Mouse (Mus musculus): Measurements from ENCODE around the gene Dph2. TPM values are rescaled to one million over a fixed set of nuclear protein-coding genes. Genes with fewer than 3 reads are reported as not detected.

Dph2 gene
- polyA plus RNA-seq, 1 experiment from 2014 or later, result 8.1 TPM

DNA sequence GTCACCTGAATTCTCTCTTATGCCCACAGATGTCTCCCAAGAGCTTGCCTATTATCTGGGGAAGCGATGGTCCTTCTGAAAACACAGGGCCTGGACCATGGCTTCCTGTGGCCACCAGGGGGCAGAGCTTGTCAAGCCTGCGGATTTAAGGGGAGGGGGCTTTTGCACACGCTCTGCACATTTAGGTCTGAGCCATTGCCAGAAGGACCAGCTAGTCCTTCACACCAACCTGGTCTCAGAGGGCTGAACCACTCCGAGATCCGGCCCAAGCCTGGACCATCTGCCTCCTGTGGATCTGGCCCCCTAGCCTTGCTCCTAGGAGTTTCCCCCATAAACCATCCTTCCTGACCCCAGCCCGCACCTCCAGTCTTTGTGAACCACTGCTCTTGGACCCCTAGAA is 36.4 kb upstream of the Dph2 start:
- H3K9ac ChIP-seq (ENCODE audit: low read length), result no peak overlapping the region
- ATAC-seq (ENCODE audit: low FRiP score, low TSS enrichment) (peak; percentile 28; the same call in 1 of the 2 replicates), DNase-seq (ENCODE audit: low spot score) (peak; percentile 28)
- no peaks in the 10 kb centered on the region for H3K9me3 ChIP-seq (ENCODE audit: control insufficient read depth, low read length)
- H3K4me2 ChIP-seq (replicated peaks; ENCODE audit: low read depth), result peak overlapping the region; percentile 81
- H3K4me1 ChIP-seq (replicated peaks; ENCODE audit: control insufficient read depth, insufficient read depth), result peaks cover 3% of the 10 kb centered on the region; the same call in 1 of the 2 replicates
- H3K36me3 ChIP-seq (ENCODE audit: control insufficient read depth, insufficient read depth, low read length), result no peaks in the 10 kb centered on the region
- TF ChIP-seq CTCF (IDR thresholded peaks at IDR 0.05; ENCODE audit: low read depth) (peak; percentile 91), EP300 (optimal IDR thresholded peaks at IDR 0.05) (no peak)
- peak overlapping the region; percentile 45; the same call in 1 of the 2 replicates for H3K4me3 ChIP-seq (ENCODE audit: low read depth, low read length)
- H3K27me3 ChIP-seq (ENCODE audit: control insufficient read depth, insufficient read depth, low read length), result peaks cover 2% of the 10 kb centered on the region; the same call in 1 of the 2 replicates
- no peak overlapping the region for H3K27ac ChIP-seq (replicated peaks)
- WGBS, result 24% methylated on average over 6 of the region's 6 CpGs

GRCm38 (mm10) chr4:117926545-117927482 is 35.0 kb upstream of the Dph2 start:
- Histone ChIP-seq H3K36me3 (ENCODE audit: control insufficient read depth, insufficient read depth, low read length) (no peaks in the 10 kb centered on the region), H3K27me3 (ENCODE audit: control insufficient read depth, insufficient read depth, low read length) (peaks cover 2% of the 10 kb centered on the region; the same call in 1 of the 2 replicates), H3K4me2 (replicated peaks; ENCODE audit: low read depth) (peak overlapping the region; percentile 83), H3K27ac (replicated peaks) (no peak overlapping the region), H3K9me3 (ENCODE audit: control insufficient read depth, low read length) (no peaks in the 10 kb centered on the region), H3K9ac (ENCODE audit: low read length) (peak overlapping the region; percentile 54), H3K4me3 (ENCODE audit: low read depth, low read length) (peak overlapping the region; percentile 40), H3K4me1 (replicated peaks; ENCODE audit: control insufficient read depth, insufficient read depth) (peaks cover 3% of the 10 kb centered on the region; the same call in 1 of the 2 replicates)
- DNase-seq (ENCODE audit: low spot score) (peak; percentile 54), ATAC-seq (ENCODE audit: low FRiP score, low TSS enrichment) (peak; percentile 39)
- no peak for TF ChIP-seq EP300 (optimal IDR thresholded peaks at IDR 0.05)
- TF ChIP-seq CTCF (IDR thresholded peaks at IDR 0.05; ENCODE audit: low read depth), result peak; percentile 26; the same call in 1 of the 2 replicates
- 7% methylated on average over 65 of the region's 71 CpGs for WGBS

DNA sequence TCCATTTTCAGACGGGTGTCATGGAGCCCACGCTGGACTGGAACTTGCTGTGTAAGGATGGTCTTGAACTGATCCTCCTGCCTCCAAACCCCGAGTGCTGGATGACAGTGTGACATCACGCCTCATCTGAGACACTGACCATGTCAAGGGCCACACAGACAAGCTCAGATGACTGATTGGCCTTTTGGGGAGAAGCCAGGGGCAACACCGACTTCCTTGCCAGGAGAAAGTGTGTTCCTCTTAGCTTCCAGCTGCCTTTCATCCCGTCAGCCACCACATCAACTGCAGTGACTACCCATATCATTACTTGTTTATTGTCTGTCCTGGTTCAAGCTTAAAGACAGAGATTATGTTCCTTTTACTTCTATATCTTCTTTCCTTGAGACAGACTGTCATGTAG is 33.1 kb upstream of the Dph2 start:
- Histone ChIP-seq H3K27me3 (ENCODE audit: control insufficient read depth, insufficient read depth, low read length) (peaks cover 2% of the 10 kb centered on the region; the same call in 1 of the 2 replicates), H3K4me1 (replicated peaks; ENCODE audit: control insufficient read depth, insufficient read depth) (peaks cover 3% of the 10 kb centered on the region; the same call in 1 of the 2 replicates), H3K9me3 (ENCODE audit: control insufficient read depth, low read length) (no peaks in the 10 kb centered on the region), H3K4me3 (ENCODE audit: low read depth, low read length) (no peak overlapping the region), H3K9ac (ENCODE audit: low read length) (no peak overlapping the region), H3K27ac (replicated peaks) (no peak overlapping the region), H3K36me3 (ENCODE audit: control insufficient read depth, insufficient read depth, low read length) (no peaks in the 10 kb centered on the region), H3K4me2 (replicated peaks; ENCODE audit: low read depth) (no peak overlapping the region)
- WGBS, result 55% methylated on average over 5 of the region's 6 CpGs
- DNase-seq (ENCODE audit: low spot score) (no peak), ATAC-seq (ENCODE audit: low FRiP score, low TSS enrichment) (no peak)
- no peak for TF ChIP-seq CTCF (IDR thresholded peaks at IDR 0.05; ENCODE audit: low read depth)
- no peak for TF ChIP-seq EP300 (optimal IDR thresholded peaks at IDR 0.05)

DNA sequence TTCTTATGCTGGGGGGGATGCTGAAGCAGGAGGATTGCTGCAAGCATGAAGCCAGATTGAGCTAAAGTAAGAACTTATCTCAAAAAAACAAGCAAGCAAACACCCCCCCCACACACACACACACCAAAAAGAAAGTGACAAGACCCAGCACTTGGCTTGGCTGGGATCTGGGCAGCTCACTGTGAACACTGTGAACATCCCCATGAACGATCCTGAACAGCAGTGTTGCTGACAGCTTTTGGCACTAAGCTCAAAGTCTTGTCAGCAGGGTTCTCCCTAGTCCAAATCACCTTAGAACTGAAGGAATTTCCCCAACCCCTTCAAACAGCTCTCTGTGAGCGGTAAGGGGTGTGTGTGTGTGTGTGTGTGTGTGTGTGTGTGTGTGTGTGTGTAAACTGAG is 31.6 kb upstream of the Dph2 start:
- ATAC-seq (ENCODE audit: low FRiP score, low TSS enrichment) (no peak), DNase-seq (ENCODE audit: low spot score) (no peak)
- H3K4me1 ChIP-seq (replicated peaks; ENCODE audit: control insufficient read depth, insufficient read depth), result no peaks in the 10 kb centered on the region; the same call in 1 of the 2 replicates
- H3K9ac ChIP-seq (ENCODE audit: low read length), result no peak overlapping the region
- H3K9me3 ChIP-seq (ENCODE audit: control insufficient read depth, low read length), result no peaks in the 10 kb centered on the region
- H3K27me3 ChIP-seq (ENCODE audit: control insufficient read depth, insufficient read depth, low read length), result peaks cover 2% of the 10 kb centered on the region; the same call in 1 of the 2 replicates
- no peak overlapping the region for H3K27ac ChIP-seq (replicated peaks)
- H3K4me2 ChIP-seq (replicated peaks; ENCODE audit: low read depth), result no peak overlapping the region
- 43% methylated on average over 2 of the region's 2 CpGs for WGBS
- no peaks in the 10 kb centered on the region for H3K36me3 ChIP-seq (ENCODE audit: control insufficient read depth, insufficient read depth, low read length)
- no peak overlapping the region for H3K4me3 ChIP-seq (ENCODE audit: low read depth, low read length)
- TF ChIP-seq EP300 (optimal IDR thresholded peaks at IDR 0.05) (no peak), CTCF (IDR thresholded peaks at IDR 0.05; ENCODE audit: low read depth) (no peak)

DNA sequence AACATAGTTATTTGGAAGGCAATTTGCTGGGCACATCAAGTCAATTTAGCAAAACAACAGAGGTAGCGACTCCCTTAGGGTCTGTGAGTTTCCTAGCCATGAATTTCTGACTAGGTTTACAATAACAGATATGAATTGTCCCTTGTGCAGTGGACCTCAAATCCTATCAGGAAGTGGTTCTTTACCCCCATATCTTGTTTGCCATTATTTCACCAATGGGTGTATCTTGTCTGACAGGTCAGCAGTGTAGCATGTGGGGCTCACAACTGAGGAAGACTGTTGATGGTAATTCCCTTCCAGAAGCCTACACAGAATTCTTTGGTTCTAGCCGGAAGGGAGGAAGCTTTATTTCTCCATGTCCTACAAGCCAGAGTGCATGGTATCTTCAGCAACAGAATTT is 29.5 kb upstream of the Dph2 start:
- Histone ChIP-seq H3K27ac (replicated peaks) (no peak overlapping the region), H3K4me3 (ENCODE audit: low read depth, low read length) (no peak overlapping the region), H3K27me3 (ENCODE audit: control insufficient read depth, insufficient read depth, low read length) (peaks cover under 1% of the 10 kb centered on the region; the same call in 1 of the 2 replicates), H3K4me1 (replicated peaks; ENCODE audit: control insufficient read depth, insufficient read depth) (no peaks in the 10 kb centered on the region), H3K36me3 (ENCODE audit: control insufficient read depth, insufficient read depth, low read length) (no peaks in the 10 kb centered on the region), H3K4me2 (replicated peaks; ENCODE audit: low read depth) (no peak overlapping the region), H3K9me3 (ENCODE audit: control insufficient read depth, low read length) (no peaks in the 10 kb centered on the region), H3K9ac (ENCODE audit: low read length) (no peak overlapping the region)
- WGBS, result 91% methylated on average over 2 of the region's 2 CpGs
- TF ChIP-seq CTCF (IDR thresholded peaks at IDR 0.05; ENCODE audit: low read depth) (no peak), EP300 (optimal IDR thresholded peaks at IDR 0.05) (no peak)
- ATAC-seq (ENCODE audit: low FRiP score, low TSS enrichment) (no peak), DNase-seq (ENCODE audit: low spot score) (no peak)

GRCm38 (mm10) chr4:117918762-117919161 is 26.9 kb upstream of the Dph2 start:
- no peak overlapping the region for H3K4me3 ChIP-seq (ENCODE audit: low read depth, low read length)
- no peak overlapping the region for H3K4me2 ChIP-seq (replicated peaks; ENCODE audit: low read depth)
- H3K9me3 ChIP-seq (ENCODE audit: control insufficient read depth, low read length), result no peaks in the 10 kb centered on the region
- no peak overlapping the region for H3K27ac ChIP-seq (replicated peaks)
- TF ChIP-seq EP300 (optimal IDR thresholded peaks at IDR 0.05) (no peak), CTCF (IDR thresholded peaks at IDR 0.05; ENCODE audit: low read depth) (no peak)
- no peaks in the 10 kb centered on the region for H3K27me3 ChIP-seq (ENCODE audit: control insufficient read depth, insufficient read depth, low read length)
- H3K9ac ChIP-seq (ENCODE audit: low read length), result no peak overlapping the region
- no peak for ATAC-seq (ENCODE audit: low FRiP score, low TSS enrichment)
- no peaks in the 10 kb centered on the region for H3K36me3 ChIP-seq (ENCODE audit: control insufficient read depth, insufficient read depth, low read length)
- no peak for DNase-seq (ENCODE audit: low spot score)
- 60% methylated on average over 5 of the region's 5 CpGs for WGBS
- H3K4me1 ChIP-seq (replicated peaks; ENCODE audit: control insufficient read depth, insufficient read depth), result peaks cover 4% of the 10 kb centered on the region

All from stomach, postnatal 0 days (tissue).